Mouse (Mus musculus): ENCODE measurements around the gene Cst13.
A peak's percentile ranks its signal among the peaks of the same experiment; 100 is the strongest.

Gene Cst13

GRCm38 (mm10) chr2:148875335-148875811 lies 55.5 kb downstream of the Cst13 start, which contains the start of gene Cst3:
TSS of gene Cst3 (minus strand) at chr2:148875692.
- peak; percentile 93 for DNase-seq

- DNase-seq, result no peak
Observed at GRCm38 (mm10) chr2:148877016-148877770, 57.3 kb downstream of the Cst13 start.

GRCm38 (mm10) chr2:148878641-148879130 lies 58.8 kb downstream of the Cst13 start:
- DNase-seq, result no peak

GRCm38 (mm10) chr2:148879199-148879598 lies 59.3 kb downstream of the Cst13 start:
- DNase-seq, result no peak
